Mouse (Mus musculus): Measurements from ENCODE around the gene Tmem72. TPM values are rescaled to one million over a fixed set of nuclear protein-coding genes. Genes with fewer than 3 reads are reported as not detected.

Tmem72 gene
- total and polyA plus RNA-seq, 3 experiments = 0.01 to 0.04 TPM; not detected in 1

DNA sequence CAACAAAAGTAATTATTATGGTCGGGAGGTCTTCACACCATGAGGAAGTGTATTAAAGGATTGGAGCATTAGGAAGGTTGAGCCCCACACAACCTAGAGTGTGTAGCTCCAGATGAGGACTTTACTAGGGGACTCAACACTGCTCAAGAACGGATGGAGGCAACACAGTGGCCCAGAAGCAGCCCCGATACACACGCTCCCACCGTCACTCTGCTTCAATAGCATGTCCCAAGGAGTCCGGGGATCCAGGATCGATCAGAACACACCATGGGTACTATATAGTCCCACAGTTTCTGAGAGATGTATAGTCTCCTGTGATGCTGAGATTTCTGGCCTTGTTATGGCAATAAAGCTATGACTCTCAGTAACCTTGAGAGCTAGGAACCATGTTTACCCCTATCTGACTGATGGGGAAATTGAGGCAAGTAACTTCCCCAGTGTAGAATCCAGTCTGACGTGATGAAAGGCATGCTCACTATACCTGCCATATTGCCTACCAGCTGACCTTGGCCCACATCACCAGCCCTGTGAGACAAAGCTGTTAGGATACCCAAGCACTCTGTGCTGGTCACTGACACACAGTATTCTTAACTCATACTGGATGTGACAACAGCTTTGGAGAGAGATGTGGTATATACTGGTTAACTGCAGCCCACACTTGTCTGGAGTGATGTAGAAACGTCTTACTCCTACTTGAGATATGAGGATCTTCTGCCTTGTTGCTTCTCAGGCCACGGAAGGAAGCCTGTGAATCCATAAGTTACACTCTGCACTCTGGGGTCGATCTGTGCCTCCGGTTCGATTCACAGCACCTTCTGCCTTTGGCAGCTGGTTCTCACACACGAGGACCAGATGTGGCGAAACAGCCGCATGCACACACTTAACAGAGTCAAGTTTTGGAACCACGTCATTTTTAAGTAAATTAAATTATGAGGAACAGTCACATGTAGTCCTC, 82.7 kb downstream of the Tmem72 start:
- no peaks in the 10 kb centered on the region for H3K79me2 ChIP-seq (ENCODE audit: control insufficient read depth, insufficient read depth, low read length, poor library complexity)
- no peaks in the 10 kb centered on the region for H3K27me3 ChIP-seq (ENCODE audit: control insufficient read depth in 1 of 2, insufficient read depth in 2 of 2, low read length in 2 of 2)
- H3K4me1 ChIP-seq (ENCODE audit: control insufficient read depth in 1 of 2, insufficient read depth in 2 of 2, low read length in 2 of 2) = no peaks in the 10 kb centered on the region
- no peak for TF ChIP-seq HCFC1 (IDR thresholded peaks at IDR 0.05; ENCODE audit: low read depth, low read length)
- TF ChIP-seq KAT2A (conservative IDR thresholded peaks at IDR 0.05; ENCODE audit: low read depth, low read length) = no peak
- no peak for TF ChIP-seq TAL1 (IDR thresholded peaks at IDR 0.05; ENCODE audit: low read length)
- TF ChIP-seq EP300 (IDR thresholded peaks at IDR 0.05; ENCODE audit: low read depth in 1 of 2, low read length in 2 of 2) = no peak
- no peak for TF ChIP-seq E2F4 (IDR thresholded peaks at IDR 0.05; ENCODE audit: borderline replicate concordance, low read depth, low read length)
- H3K9ac ChIP-seq (ENCODE audit: control insufficient read depth, low read depth, low read length, poor library complexity, severe bottlenecking) = no peak overlapping the region
- no peak for DNase-seq (ENCODE audit: low read depth, low spot score)
- H3K36me3 ChIP-seq (ENCODE audit: control insufficient read depth in 1 of 2, insufficient read depth in 2 of 2, low read length in 2 of 2) = no peaks in the 10 kb centered on the region
- no peak overlapping the region for H3K4me3 ChIP-seq (ENCODE audit: control insufficient read depth in 1 of 2, insufficient read depth in 1 of 2, low read depth in 2 of 2, low read length in 2 of 2)
- H3K27ac ChIP-seq (ENCODE audit: control insufficient read depth, low read depth, low read length) = no peak overlapping the region
- H3K9me3 ChIP-seq (replicated peaks; ENCODE audit: insufficient read depth, low read length) = no peaks in the 10 kb centered on the region

GRCm38 (mm10) chr6:116632129-116632528, 84.6 kb downstream of the Tmem72 start:
- Histone ChIP-seq H3K36me3 (ENCODE audit: control insufficient read depth in 1 of 2, insufficient read depth in 2 of 2, low read length in 2 of 2) (no peaks in the 10 kb centered on the region), H3K4me3 (ENCODE audit: control insufficient read depth in 1 of 2, insufficient read depth in 1 of 2, low read depth in 2 of 2, low read length in 2 of 2) (no peak overlapping the region), H3K27ac (ENCODE audit: control insufficient read depth, low read depth, low read length) (no peak overlapping the region), H3K79me2 (ENCODE audit: control insufficient read depth, insufficient read depth, low read length, poor library complexity) (no peaks in the 10 kb centered on the region), H3K9ac (ENCODE audit: control insufficient read depth, low read depth, low read length, poor library complexity, severe bottlenecking) (no peak overlapping the region), H3K9me3 (replicated peaks; ENCODE audit: insufficient read depth, low read length) (no peaks in the 10 kb centered on the region), H3K4me1 (ENCODE audit: control insufficient read depth in 1 of 2, insufficient read depth in 2 of 2, low read length in 2 of 2) (no peaks in the 10 kb centered on the region), H3K27me3 (ENCODE audit: control insufficient read depth in 1 of 2, insufficient read depth in 2 of 2, low read length in 2 of 2) (no peaks in the 10 kb centered on the region)
- TF ChIP-seq NELFE (IDR thresholded peaks at IDR 0.05; ENCODE audit: low read depth, low read length) = no peak
- TF ChIP-seq CTCF (IDR thresholded peaks at IDR 0.05 in 2 of 3, conservative IDR thresholded peaks at IDR 0.05 in 1 of 3; ENCODE audit: control insufficient read depth in 1 of 3, insufficient read depth in 1 of 3, low read depth in 2 of 3, low read length in 3 of 3, poor library complexity in 1 of 3, severe bottlenecking in 1 of 3) = peak; percentile 41 to 60 (median 52)
- TF ChIP-seq EP300 (IDR thresholded peaks at IDR 0.05; ENCODE audit: low read depth in 1 of 2, low read length in 2 of 2) = no peak
- peak; percentile 33 for TF ChIP-seq SMC3 (IDR thresholded peaks at IDR 0.05; ENCODE audit: low read depth, low read length)
- no peak for TF ChIP-seq POLR2A (IDR thresholded peaks at IDR 0.05; ENCODE audit: control insufficient read depth in 1 of 2, insufficient read depth in 1 of 2, low read depth in 1 of 2, low read length in 2 of 2, poor library complexity in 1 of 2)
- TF ChIP-seq ZC3H11A (IDR thresholded peaks at IDR 0.05; ENCODE audit: low read depth, low read length) = no peak
- TF ChIP-seq HCFC1 (IDR thresholded peaks at IDR 0.05; ENCODE audit: low read depth, low read length) = no peak
- no peak for TF ChIP-seq MAX (IDR thresholded peaks at IDR 0.05; ENCODE audit: low read length)
- no peak for TF ChIP-seq CHD2 (IDR thresholded peaks at IDR 0.05; ENCODE audit: low read length)
- peak; percentile 32 for TF ChIP-seq RAD21 (IDR thresholded peaks at IDR 0.05; ENCODE audit: low read depth, low read length)
- TF ChIP-seq SIN3A (IDR thresholded peaks at IDR 0.05; ENCODE audit: low read length) = no peak
- no peak for TF ChIP-seq TBP (IDR thresholded peaks at IDR 0.05; ENCODE audit: low read depth, low read length)
- TF ChIP-seq ETS1 (IDR thresholded peaks at IDR 0.05; ENCODE audit: low read depth, low read length) = no peak
- no peak for TF ChIP-seq USF2 (IDR thresholded peaks at IDR 0.05; ENCODE audit: borderline replicate concordance in 1 of 2, insufficient read depth in 1 of 2, low read depth in 1 of 2, low read length in 2 of 2)
- DNase-seq (ENCODE audit: low read depth, low spot score) = peak; percentile 32
